Mouse (Mus musculus): ENCODE results near the gene Ubl5.

GRCm38 (mm10) chr9:20651602-20652259, 9.1 kb downstream of the Ubl5 start, which contains the start of gene Pin1:
- TF ChIP-seq POLR2A (IDR thresholded peaks at IDR 0.05; ENCODE audit: borderline replicate concordance, insufficient read depth, low read length) (peak; percentile 75), CTCF (IDR thresholded peaks at IDR 0.05; ENCODE audit: borderline replicate concordance, insufficient read depth, low read depth, low read length) (no peak)

Measured in cerebellum, adult 2 months (tissue).